Mouse (Mus musculus): ENCODE measurements around the gene Ifna14.
"Not testable (repeated sequence)": the region's sequence is repeated elsewhere in the genome, so short reads cannot be mapped to it uniquely, and the experiment has no call there.

The Ifna14 gene

DNA sequence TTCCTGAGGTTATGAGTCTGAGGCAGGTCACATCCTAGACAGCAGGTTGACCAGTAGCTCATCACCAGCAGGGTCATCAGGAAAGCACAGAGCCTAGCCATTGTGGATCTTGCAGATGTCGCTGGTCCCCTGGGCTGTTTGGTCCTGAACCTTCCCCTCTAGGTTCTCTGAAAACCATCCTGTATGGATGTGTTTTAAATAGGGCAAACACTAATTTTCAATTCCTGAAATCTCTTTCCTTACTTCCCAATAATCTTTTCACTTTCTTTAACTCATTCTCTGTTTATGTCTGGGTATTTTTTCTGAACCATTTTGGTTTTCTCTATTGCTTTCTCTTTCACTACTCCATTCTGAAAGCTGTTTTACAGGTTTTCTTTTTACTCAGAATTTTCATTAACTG is at the start of gene Ifna14:
Gene Ifna14, minus strand, starts transcription at position 101 of the 400 bp plus-strand sequence.
- DNase-seq (ENCODE audit: low read depth, low spot score), result no peak

DNA sequence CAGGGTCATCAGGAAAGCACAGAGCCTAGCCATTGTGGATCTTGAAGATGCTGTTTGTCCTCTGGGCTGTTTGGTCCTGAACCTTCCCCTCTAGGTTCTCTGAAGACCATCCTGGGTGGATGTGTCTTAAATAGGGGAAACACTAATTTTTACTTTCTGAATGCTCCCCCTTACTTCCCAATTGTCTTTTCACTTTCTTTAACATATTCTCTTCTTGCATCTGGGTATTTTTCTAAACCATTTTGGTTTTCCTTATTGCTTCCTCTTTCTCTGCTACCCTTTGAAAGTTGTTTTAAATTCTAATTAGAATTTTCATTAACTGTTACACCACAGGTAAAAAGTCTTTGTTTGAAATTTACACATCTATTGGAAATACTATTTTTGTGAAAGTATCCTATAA is 31.7 kb upstream of the Ifna14 start, which contains the start of gene Ifna12:
Gene Ifna12, minus strand, starts transcription at position 101 of the 400 bp plus-strand sequence.
- DNase-seq (ENCODE audit: low read depth, low spot score), result no peak

DNA sequence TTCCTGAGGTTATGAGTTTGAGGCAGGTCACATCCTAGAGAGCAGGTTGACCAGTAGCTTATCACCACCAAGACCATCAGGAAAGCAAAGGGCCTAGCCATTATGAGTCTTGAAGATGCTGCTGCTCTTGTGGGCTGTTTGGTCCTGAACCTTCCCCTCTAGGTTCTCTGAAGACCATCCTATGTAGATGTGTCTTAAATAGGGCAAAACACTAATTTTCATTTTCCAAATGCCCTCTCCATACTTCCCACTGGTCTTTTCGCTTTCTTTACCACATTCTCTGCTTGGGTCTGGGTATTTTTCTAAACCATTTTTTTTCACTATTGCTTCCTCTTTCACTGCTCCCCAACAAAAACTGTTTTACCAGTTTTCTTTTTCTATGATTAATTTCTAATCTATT is 20.7 kb upstream of the Ifna14 start, which contains the start of gene Ifna9:
Gene Ifna9, minus strand, starts transcription at position 101 of the 400 bp plus-strand sequence.
- no peak for DNase-seq (ENCODE audit: low read depth, low spot score)

DNA sequence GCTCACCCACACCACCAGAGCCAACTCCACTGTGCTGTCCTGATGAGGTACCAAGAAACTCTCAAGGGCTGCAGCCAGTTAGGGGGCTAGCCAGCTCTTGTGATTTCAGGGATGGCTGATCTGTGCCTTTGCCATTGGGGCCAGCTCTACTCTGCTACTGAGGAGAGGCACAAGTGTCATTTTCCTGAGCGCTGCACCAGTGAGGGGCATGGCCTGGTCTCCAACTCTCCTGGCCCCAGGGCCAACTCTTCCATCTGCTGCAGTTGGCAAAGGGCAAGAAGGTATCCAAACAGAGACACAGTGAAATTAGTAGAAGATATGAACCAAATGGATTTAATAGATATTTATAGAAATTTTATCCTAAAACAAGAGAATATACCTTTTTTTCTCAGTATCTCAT is 9.8 kb downstream of the Ifna14 start:
- no peak for DNase-seq (ENCODE audit: low read depth, low spot score)

DNA sequence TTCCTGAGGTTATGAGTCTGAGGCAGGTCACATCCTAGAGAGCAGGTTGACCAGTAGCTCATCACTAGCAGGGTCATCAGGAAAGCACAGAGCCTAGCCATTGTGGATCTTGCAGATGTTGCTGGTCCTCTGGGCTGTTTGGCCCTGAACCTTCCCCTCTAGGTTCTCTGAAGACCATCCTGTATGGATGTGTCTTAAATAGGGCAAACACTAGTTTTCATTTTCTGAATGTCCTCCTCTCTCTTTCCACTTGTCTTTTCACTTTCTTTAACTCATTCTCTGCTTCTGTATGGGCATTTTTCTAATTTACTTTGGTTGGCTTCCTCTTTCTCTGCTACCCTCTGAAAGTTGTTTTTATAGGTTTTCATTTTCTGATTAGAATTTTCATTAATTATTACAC is 13.5 kb downstream of the Ifna14 start, which contains the start of gene Ifna15:
Gene Ifna15, minus strand, starts transcription at position 101 of the 400 bp plus-strand sequence.
- DNase-seq (ENCODE audit: low read depth, low spot score), result not testable (repeated sequence)

DNA sequence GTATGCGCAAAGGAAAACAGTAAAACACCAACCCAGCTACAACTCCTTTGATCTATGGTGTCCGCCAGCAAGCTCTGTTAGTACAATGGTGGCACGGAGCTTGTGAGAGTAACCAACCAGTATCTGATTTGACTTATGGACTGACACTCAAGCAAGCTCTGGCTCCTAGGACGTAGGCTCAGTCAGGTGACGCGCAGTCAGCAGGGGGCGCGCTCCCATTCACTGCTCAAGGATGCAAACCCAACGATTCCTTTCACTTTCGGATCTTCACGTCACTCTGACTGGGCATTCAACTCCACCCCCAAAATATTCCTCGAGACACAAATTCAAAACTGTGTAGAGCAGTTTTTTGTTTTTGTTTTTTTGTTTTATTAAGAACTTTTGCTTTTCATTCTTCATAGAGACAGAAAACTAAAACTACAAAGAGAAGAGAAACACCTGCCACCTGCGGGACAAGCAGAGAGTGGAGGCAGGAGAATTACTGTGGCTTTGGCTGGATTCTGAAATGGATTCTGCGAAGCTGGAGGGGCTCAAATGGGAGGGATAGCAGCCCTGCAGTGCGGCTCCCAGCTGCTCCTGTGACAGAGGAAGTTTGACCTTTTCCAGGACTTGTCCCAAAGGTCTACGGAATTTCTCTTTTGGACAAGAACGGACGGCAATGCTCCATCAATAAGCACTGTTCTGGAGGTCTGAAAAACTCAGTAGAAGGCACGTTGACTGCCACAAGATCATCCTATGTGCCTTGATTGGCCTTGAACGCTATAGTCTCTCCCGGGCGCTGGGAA is 21.2 kb downstream of the Ifna14 start:
- DNase-seq (ENCODE audit: low read depth, low spot score), result peak; percentile 73

DNA sequence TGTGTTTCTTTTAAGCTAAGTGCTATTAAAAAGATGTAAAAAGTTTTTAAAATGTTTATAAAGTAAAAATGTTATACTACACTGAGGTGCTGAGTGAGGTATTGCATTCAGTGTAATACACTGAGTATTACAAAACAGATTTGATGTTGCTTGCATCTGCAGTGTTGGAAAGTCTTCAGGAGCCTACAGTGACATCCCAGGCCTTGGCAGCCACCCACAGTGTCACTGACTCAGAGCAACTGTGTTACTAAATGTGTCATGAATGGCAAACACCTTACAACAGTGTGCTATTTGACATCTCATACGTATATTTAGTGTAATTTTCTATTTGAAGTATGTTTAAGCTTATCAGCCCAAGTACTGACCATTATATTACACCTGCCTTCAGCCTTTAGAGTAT is 23.6 kb downstream of the Ifna14 start:
- no peak for DNase-seq (ENCODE audit: low read depth, low spot score)

DNA sequence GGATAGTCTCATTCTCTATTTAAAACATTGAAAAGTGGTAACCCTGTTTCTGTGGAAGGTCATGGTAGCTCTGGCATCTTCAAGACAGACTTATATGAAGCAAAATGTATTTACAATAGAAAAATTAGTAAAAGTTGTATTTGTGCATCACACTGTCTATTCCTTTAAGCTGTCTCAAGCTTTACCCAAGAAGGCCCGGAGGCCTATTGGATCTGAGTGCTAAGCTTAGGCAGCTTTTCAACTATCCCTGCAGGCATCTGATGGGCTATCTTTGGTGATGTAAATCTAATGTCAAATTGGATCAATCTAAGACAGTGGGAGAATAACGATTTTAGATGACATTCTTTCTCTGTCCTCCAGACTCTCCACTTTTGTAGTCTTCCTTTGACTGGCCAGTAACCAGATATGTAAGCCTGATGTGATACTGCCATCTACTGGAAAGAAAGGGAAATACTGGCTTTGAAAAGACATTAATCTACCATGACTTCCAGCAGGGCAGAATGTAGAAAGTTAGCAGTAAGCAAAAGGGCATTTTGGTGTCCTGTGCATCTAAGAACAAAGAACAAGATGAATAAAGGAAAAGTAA is 27.9 kb downstream of the Ifna14 start:
- peak; percentile 56 for DNase-seq (ENCODE audit: low read depth, low spot score)

DNA sequence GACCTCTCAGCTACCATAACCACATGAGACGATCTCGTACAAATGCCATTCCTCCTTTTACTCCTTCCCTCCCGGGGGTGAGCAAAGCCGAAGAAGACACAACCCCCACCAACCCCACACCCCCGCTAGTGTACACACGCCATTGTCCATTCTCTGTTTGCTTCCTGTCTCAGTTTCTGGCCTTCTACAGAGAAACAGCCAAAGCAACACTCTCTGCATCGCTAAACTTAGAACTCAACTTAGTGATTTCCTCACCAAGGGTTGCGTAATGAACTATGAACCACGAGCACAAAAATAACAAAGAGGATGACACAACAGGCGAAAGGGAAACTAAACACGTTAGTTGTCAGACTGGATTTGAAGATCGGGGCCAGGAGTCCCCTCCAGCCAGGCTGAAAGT is 34.3 kb downstream of the Ifna14 start:
- DNase-seq (ENCODE audit: low read depth, low spot score), result peak; percentile 71

DNA sequence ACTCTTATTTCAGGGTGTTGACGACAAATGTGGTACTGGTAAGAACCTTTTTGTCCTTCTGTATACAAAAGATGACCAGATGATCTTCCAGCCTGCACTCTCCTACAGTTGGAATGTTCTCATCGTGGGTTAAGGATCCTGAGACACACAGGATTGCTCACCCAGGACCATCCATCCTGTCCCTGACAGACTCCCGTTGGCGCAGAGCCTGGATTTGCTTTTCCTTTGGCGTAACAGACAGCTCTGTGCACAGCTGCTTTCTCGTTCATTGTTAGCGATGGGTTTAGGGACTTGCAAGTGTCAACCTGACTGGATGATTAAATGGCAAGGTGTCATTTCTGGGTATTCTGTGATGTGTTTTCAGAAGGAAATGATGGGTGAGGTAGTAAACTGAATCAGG is 35.0 kb downstream of the Ifna14 start:
- peak; percentile 38 for DNase-seq (ENCODE audit: low read depth, low spot score)

DNA sequence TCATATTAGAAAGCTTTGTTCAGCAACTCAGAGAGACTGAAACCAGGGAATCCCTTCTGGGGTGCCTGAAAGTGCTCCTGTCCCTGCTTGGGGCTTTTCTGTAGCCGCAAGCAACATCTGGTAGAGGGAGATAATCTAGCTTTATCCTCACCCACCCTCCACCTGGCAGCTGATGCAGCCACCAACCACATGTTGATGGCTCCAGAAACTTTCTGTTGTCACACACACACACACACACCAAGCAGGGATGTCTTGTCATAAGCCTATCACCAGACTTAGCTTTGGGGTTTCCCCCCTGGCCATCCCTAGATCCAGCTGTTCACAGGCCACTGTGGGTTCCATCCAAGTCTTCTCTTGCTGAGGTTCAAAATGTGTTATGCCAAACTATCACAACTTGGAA is 35.9 kb downstream of the Ifna14 start:
- no peak for DNase-seq (ENCODE audit: low read depth, low spot score)

DNA sequence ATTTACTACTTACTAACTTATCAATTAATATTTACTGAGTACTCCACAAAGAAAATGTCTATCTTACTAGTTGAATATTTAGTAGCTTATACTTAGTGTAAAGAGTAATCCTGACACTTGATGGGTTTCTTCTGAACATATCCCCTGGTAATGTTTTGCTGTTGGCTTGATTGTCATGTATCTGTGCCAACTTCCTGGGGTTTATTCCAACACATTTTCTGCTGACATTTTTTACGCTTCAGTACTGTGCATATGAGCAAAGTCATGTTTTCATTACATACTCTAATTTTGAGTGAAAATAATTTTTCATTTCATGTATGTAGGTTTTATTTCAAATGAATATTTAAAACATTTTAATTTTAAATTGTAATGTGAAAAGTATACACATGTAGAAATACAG is 36.7 kb downstream of the Ifna14 start:
- DNase-seq (ENCODE audit: low read depth, low spot score), result no peak

DNA sequence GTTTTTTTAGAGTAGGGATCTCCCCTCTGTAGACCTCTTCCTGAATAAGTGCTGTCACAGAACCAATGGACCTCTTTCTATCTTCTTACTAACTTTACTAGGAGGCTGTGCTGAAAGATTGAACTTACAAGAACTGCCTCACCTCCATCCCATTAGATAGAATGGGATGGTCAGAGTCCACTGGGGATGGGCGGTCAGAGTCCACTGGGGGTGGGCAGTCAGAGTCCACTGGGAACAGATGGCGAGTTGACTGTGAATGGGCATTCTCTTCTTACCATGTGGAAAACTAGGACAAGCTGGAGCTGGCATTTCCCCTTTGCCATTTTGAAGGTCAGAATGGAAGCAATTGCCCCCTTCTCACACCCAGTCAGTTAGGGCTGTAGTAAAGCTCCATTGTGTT is 38.1 kb downstream of the Ifna14 start:
- no peak for DNase-seq (ENCODE audit: low read depth, low spot score)

DNA sequence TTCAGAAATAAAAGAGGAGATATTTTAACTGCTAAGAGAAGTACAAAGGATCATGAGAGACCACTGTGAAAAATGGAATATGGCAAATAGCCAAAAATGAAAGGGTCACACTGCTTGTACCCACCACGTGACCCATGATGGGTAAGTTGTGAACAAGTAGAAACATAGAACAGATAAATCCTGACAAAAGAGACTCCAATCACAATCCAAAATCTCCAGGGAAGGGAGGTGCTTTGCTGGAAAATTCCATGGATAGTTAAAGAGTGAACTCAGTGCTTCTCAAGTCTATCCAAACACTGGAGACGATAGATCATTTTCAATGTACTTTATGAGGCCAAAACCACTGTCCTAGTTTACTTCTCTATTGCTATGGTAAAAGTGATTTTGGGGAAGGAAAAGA is 40.7 kb downstream of the Ifna14 start:
- peak; percentile 30 for DNase-seq (ENCODE audit: low read depth, low spot score)

DNA sequence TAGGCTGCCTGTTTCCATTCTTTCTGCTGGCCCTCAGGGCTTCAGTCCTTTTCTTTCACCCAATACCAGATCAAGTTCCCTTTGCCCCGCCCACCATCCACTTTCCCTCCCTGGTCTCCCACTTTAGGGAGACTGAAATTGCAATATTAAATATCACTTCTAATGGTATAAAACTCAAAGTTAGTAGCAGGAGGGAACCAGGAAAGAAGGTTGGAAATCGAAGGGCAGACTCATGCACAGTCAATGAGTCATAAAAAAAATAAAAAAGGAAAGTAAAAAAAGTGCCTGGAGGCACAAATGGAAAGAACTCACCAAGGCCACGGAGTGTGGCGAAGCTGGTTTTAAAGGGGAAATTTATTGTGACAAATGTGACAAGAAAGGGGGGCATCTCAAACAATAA is 41.3 kb downstream of the Ifna14 start:
- no peak for DNase-seq (ENCODE audit: low read depth, low spot score)

DNA sequence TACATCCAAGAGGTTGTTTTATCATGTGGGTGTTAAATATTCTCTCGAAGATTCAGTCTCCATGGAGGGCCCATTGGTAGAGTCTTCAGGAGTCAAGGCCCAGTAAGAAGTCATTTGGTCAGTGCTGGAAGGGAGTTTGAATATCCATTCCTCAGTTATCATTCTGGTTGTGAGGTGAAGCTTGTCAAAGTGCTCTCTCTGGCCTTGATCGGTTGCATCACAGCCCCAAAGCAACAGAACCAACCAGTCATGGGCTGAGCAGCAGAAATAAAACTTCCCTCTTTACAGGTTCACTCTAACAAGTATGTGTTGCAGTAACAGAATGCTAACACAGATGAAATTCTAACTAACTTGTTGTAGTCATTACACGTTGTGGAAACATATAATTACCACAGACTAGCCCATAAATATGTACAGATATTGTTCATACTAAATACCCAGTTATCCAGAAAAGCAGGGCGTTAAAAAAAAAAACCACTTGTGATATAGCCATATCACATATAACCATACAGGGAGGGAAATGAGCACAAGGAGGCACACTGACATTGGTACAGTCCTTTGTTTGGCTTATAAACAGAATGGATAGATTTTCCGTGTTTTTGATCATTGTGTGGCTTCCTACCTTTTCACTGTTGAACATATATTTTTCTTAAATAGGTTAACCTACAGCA is 45.1 kb downstream of the Ifna14 start:
- DNase-seq (ENCODE audit: low read depth, low spot score), result no peak

DNA sequence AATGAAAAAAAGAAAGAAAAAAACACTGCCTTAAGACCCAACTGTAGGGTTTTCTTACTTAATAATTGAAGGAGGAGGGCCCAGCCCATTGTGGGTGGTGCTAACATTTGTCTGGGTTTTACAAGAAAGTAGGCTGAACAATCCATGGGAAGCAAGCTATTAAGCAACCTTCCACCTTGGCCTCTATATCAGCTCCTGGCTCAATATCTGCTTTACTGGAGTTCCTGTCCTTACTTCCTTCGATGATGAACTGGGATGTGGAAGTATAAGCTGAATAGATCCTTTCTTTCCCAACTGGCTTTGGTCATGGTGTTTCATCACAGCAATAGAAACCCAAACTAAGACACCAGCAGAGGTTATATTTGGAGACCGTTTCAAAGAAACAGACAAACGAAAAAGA is 46.2 kb downstream of the Ifna14 start:
- DNase-seq (ENCODE audit: low read depth, low spot score), result no peak

DNA sequence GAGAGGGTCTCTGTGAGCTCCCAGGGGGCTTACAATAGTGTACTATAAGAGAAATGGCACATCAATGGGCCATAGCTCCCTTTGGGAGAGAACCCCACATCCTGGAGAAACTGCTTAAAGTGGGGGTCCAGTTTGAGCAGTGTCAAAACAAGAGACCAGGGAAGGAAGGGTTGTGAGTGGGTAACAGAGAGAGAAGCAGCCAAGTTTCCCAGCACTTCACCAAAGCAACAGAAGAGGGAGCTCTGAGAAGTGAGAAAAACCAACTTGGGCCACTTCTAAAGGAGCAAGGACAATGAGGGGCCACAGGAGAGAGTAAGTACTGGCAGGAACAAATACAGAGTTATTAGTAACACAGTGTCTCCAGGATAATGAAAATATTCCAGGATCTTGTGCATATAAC is 48.4 kb downstream of the Ifna14 start:
- DNase-seq (ENCODE audit: low read depth, low spot score), result no peak

DNA sequence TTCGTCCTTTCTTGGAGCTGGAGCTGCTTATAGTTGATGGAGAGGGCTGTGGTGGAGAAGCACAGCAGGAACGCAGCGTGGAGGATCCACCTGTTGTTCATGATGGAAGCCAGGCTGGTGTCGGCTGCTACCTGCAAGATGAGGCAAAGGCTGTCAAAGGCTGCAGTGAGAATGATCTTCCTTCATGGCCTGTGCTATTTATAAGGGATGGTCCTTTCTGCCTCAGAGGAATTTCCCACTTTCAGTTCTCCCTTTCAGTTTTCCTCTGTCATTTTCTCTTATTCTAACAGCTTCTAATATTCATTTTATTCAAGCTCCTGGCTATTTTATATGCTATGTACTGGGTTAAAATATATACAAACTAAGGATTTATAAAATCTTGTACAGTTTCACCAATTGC is 48.9 kb downstream of the Ifna14 start, which contains the start of gene Ifnb1:
Gene Ifnb1, minus strand, starts transcription at position 101 of the 400 bp plus-strand sequence.
- DNase-seq (ENCODE audit: low read depth, low spot score), result no peak

All from skeletal muscle tissue, adult 2 months (tissue).